Mouse (Mus musculus) hindbrain, embryonic 15.5 days (tissue): ENCODE measurements at regions not wholly inside any gene's neighbourhood (a gene's known extent, or its start where the extent isn't known, plus 50 kb on each side); places are given as distances from the start of the nearest gene placed in this dataset. TPM values are rescaled to one million over a fixed set of nuclear protein-coding genes. Genes with fewer than 3 reads are reported as not detected.

Experiments
- ATAC-seq: fragments of 200-750 bp; cut with Nextera tagmentation; 2 replicates; pipeline ENCODE4 v1.8.0; 2017; ENCODE audit warnings: low read depth, moderate number of reproducible peaks, moderate TSS enrichment; ENCODE audit not compliant: low FRiP score
- H3K27ac ChIP-seq: fragments of 300-500 bp; sonication (generic); replicated peaks from 2 replicates; pipeline ENCODE4 v1.5.1; 2015; ENCODE audit warnings: mild to moderate bottlenecking, inconsistent platforms
- H3K27me3 ChIP-seq: fragments of 300-500 bp; sonication (generic); 2 replicates; pipeline ENCODE4 v1.6.1; 2015; ENCODE audit warnings: control low read depth, inconsistent platforms
- H3K36me3 ChIP-seq: fragments of 300-500 bp; sonication (generic); 2 replicates; pipeline ENCODE4 v1.6.1; 2015; ENCODE audit warnings: control low read depth, inconsistent platforms
- H3K4me1 ChIP-seq: fragments of 300-500 bp; sonication (generic); replicated peaks from 2 replicates; pipeline ENCODE4 v1.6.1; 2015; ENCODE audit warnings: control low read depth, inconsistent platforms
- H3K4me2 ChIP-seq: fragments of 300-500 bp; sonication (generic); 2 replicates; pipeline ENCODE4 v1.6.1; 2015; ENCODE audit warnings: moderate library complexity, mild to moderate bottlenecking, inconsistent platforms
- H3K4me3 ChIP-seq: fragments of 300-500 bp; sonication (generic); 2 replicates; pipeline ENCODE4 v1.5.1; 2015; ENCODE audit warnings: mild to moderate bottlenecking, inconsistent platforms
- H3K9ac ChIP-seq: fragments of 300-500 bp; sonication (generic); 2 replicates; pipeline ENCODE4 v1.6.1; 2015; ENCODE audit warnings: inconsistent platforms
- H3K9me3 ChIP-seq: fragments of 300-500 bp; sonication (generic); 2 replicates; pipeline ENCODE4 v1.6.1; 2016; ENCODE audit warnings: control low read depth, inconsistent platforms
- WGBS: fragments of 180-500 bp; shearing (Covaris S2); methylation state at CpG from one replicate; pipeline ENCODE4 v1.1.7; 2015; 5-methylcytosine and 5-hydroxymethylcytosine counted together
- microRNA counts: library from miRNA; unstranded; fragments of <30 nt; microRNA quantifications from one replicate; lab custom pipeline; 2016
- microRNA-seq: library from miRNA; unstranded; fragments of <30 nt; microRNA quantifications from one replicate; pipeline ENCODE4, GENCODE M21; 2016

GRCm38 (mm10) chr7:61851949-61852348, 494.4 kb upstream of the Ndn start:
- H3K4me2 ChIP-seq, result no peak overlapping the region
- no peak for ATAC-seq
- H3K4me3 ChIP-seq, result no peak overlapping the region
- no peaks in the 10 kb centered on the region for H3K36me3 ChIP-seq
- 85% methylated on average over 1 of the region's 1 CpGs for WGBS
- H3K9ac ChIP-seq, result no peak overlapping the region
- no peaks in the 10 kb centered on the region for H3K27me3 ChIP-seq
- H3K9me3 ChIP-seq, result no peaks in the 10 kb centered on the region
- no peaks in the 10 kb centered on the region for H3K4me1 ChIP-seq
- no peak overlapping the region for H3K27ac ChIP-seq

GRCm38 (mm10) chr7:61864517-61864916, 481.9 kb upstream of the Ndn start:
- no peaks in the 10 kb centered on the region for H3K27me3 ChIP-seq
- H3K9ac ChIP-seq, result no peak overlapping the region
- H3K4me1 ChIP-seq, result no peaks in the 10 kb centered on the region
- no peak overlapping the region for H3K4me3 ChIP-seq
- H3K36me3 ChIP-seq, result peaks cover 6% of the 10 kb centered on the region; the same call in 1 of the 2 replicates
- no peak overlapping the region for H3K27ac ChIP-seq
- ATAC-seq, result no peak
- H3K4me2 ChIP-seq, result no peak overlapping the region
- H3K9me3 ChIP-seq, result no peaks in the 10 kb centered on the region

- H3K4me3 ChIP-seq, result no peak overlapping the region
- H3K36me3 ChIP-seq, result peaks cover 8% of the 10 kb centered on the region; the same call in 1 of the 2 replicates
- no peak overlapping the region for H3K27ac ChIP-seq
- no peaks in the 10 kb centered on the region for H3K9me3 ChIP-seq
- H3K4me1 ChIP-seq, result no peaks in the 10 kb centered on the region
- H3K9ac ChIP-seq, result no peak overlapping the region
- no peaks in the 10 kb centered on the region for H3K27me3 ChIP-seq
- no peak overlapping the region for H3K4me2 ChIP-seq
- 69% methylated on average over 2 of the region's 2 CpGs for WGBS
- no peak for ATAC-seq
Measured at GRCm38 (mm10) chr7:61866376-61866775, 480.0 kb upstream of the Ndn start.

GRCm38 (mm10) chr7:61876220-61876619, 470.1 kb upstream of the Ndn start:
- no peaks in the 10 kb centered on the region for H3K36me3 ChIP-seq
- no peak overlapping the region for H3K4me2 ChIP-seq
- H3K9ac ChIP-seq, result no peak overlapping the region
- peaks cover 5% of the 10 kb centered on the region; the same call in 1 of the 2 replicates for H3K4me1 ChIP-seq
- WGBS, result 48% methylated on average over 3 of the region's 3 CpGs
- no peak for ATAC-seq
- no peaks in the 10 kb centered on the region for H3K9me3 ChIP-seq
- no peaks in the 10 kb centered on the region for H3K27me3 ChIP-seq
- H3K27ac ChIP-seq, result no peak overlapping the region
- no peak overlapping the region for H3K4me3 ChIP-seq

GRCm38 (mm10) chr7:61877311-61878065, 468.9 kb upstream of the Ndn start:
- H3K27me3 ChIP-seq, result no peaks in the 10 kb centered on the region
- no peak overlapping the region for H3K9ac ChIP-seq
- no peaks in the 10 kb centered on the region for H3K36me3 ChIP-seq
- peak overlapping the region; percentile 86 for H3K27ac ChIP-seq
- peaks cover 5% of the 10 kb centered on the region; the same call in 1 of the 2 replicates for H3K4me1 ChIP-seq
- peak overlapping the region; percentile 16; the same call in 1 of the 2 replicates for H3K4me3 ChIP-seq
- no peaks in the 10 kb centered on the region for H3K9me3 ChIP-seq
- 49% methylated on average over 2 of the region's 2 CpGs for WGBS
- ATAC-seq, result peak; percentile 97
- peak overlapping the region; percentile 35; the same call in 1 of the 2 replicates for H3K4me2 ChIP-seq

GRCm38 (mm10) chr7:61878095-61878494, 468.3 kb upstream of the Ndn start:
- Histone ChIP-seq H3K36me3 (no peaks in the 10 kb centered on the region), H3K9ac (no peak overlapping the region), H3K27ac (peak overlapping the region; percentile 86), H3K9me3 (no peaks in the 10 kb centered on the region), H3K4me3 (peak overlapping the region; percentile 16; the same call in 1 of the 2 replicates), H3K4me2 (peak overlapping the region; percentile 35; the same call in 1 of the 2 replicates), H3K27me3 (no peaks in the 10 kb centered on the region), H3K4me1 (peaks cover 5% of the 10 kb centered on the region; the same call in 1 of the 2 replicates)
- no peak for ATAC-seq
- WGBS, result 48% methylated on average over 2 of the region's 2 CpGs

GRCm38 (mm10) chr7:61878585-61878984, 467.8 kb upstream of the Ndn start:
- H3K36me3 ChIP-seq, result no peaks in the 10 kb centered on the region
- H3K4me2 ChIP-seq, result no peak overlapping the region
- H3K4me3 ChIP-seq, result no peak overlapping the region
- ATAC-seq, result no peak
- H3K27me3 ChIP-seq, result no peaks in the 10 kb centered on the region
- H3K9me3 ChIP-seq, result no peaks in the 10 kb centered on the region
- H3K27ac ChIP-seq, result no peak overlapping the region
- H3K9ac ChIP-seq, result no peak overlapping the region
- peaks cover 5% of the 10 kb centered on the region; the same call in 1 of the 2 replicates for H3K4me1 ChIP-seq

MicroRNA genes in the stretch of these regions (microRNA counts, 519-probe panel; counts per million panel counts)
- microRNA mmu-miR-344 (lab: Ali Mortazavi, UCI), result 2,598 counts per million, percentile 44 among the panel's probes with 10 or more counts

Small RNA genes lying in the stretch of these regions (microRNA-seq; reads per million reads assigned to microRNA genes)
- gene Gm22466, result not detected
- not detected for gene Gm23490
- gene Gm23873, result 3.5 reads per million, percentile 14 among the genes with 10 or more reads in this experiment
- gene Gm23917, result not detected
- not detected for gene Gm23962
- not detected for gene Gm25533
- gene Mir344, result not detected
- 5.9 reads per million, percentile 23 among the genes with 10 or more reads in this experiment for gene Mir344b
- gene Mir344c, result 2.8 reads per million, percentile 10 among the genes with 10 or more reads in this experiment
- not detected for gene Mir344d-1
- not detected for gene Mir344d-2
- 1.3 reads per million for gene Mir344d-3
- gene Mir344e, result 1.7 reads per million
- gene Mir344h-1, result not detected
- not detected for gene Mir344h-2
